Mouse (Mus musculus): ENCODE measurements at regions not wholly inside any gene's neighbourhood (a gene's known extent, or its start where the extent isn't known, plus 50 kb on each side); places are given as distances from the start of the nearest gene placed in this dataset.

- DNase-seq (ENCODE audit: low spot score in 2 of 2): no peak
These were observed 135.3 kb downstream of the Tmx1 start for GRCm38 (mm10) chr12:70588234-70588633.

DNA sequence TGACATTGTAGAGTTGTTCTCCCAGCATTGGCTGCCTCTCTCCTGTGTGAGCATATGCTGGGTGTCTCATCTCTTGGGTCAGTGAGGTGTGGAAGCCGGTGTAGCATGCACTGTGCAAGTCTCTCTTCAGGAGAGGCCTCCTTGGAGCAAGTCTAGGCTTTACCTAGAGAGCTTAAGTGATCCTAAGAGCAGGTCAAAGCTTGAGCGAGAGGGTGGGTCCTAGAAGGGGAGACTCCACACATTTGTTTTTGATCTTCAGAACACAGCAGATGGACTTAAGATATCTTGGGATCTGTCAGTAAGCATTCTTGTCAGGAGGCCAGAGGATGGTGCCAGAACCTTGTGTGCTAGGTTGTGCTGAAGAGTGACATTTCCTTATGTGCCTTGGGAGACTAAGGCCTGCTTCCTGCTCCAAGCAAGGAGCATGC, 136.4 kb downstream of the Tmx1 start:
- DNase-seq (ENCODE audit: low spot score in 2 of 2): no peak

- DNase-seq (ENCODE audit: low spot score in 2 of 2): no peak
These were observed 137.7 kb downstream of the Tmx1 start for GRCm38 (mm10) chr12:70590456-70591050.

- no peak for DNase-seq (ENCODE audit: low spot score in 2 of 2)
These were observed 139.9 kb downstream of the Tmx1 start for GRCm38 (mm10) chr12:70592821-70593220.

- DNase-seq (ENCODE audit: low spot score in 2 of 2): no peak
These were observed 145.4 kb downstream of the Tmx1 start for GRCm38 (mm10) chr12:70598211-70598701.

- no peak for DNase-seq (ENCODE audit: low spot score in 2 of 2)
These were observed 146.8 kb downstream of the Tmx1 start for GRCm38 (mm10) chr12:70599731-70600130.

DNA sequence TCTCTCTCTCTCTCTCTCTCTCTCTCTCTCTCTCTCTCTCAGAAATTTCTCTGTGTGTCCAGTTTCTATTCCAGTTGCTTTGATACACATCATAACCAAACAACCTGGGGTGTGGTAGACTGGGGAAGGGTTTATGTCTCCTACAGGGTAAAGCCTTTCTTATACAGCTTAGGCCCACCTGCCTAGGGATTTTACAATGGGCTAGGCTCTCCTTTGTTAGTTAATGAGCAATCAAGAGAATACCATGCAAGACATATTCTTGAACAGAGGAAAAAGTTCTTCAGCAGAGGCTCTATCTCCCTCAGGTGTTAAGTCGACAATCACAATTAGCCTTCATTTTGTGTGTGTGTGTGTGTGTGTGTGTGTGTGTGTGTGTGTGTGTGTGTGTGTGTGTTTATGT, 151.0 kb downstream of the Tmx1 start:
- no peak for DNase-seq (ENCODE audit: low spot score in 2 of 2)

- no peak for DNase-seq (ENCODE audit: low spot score in 2 of 2)
These were observed 155.8 kb downstream of the Tmx1 start for GRCm38 (mm10) chr12:70608672-70609071.

DNA sequence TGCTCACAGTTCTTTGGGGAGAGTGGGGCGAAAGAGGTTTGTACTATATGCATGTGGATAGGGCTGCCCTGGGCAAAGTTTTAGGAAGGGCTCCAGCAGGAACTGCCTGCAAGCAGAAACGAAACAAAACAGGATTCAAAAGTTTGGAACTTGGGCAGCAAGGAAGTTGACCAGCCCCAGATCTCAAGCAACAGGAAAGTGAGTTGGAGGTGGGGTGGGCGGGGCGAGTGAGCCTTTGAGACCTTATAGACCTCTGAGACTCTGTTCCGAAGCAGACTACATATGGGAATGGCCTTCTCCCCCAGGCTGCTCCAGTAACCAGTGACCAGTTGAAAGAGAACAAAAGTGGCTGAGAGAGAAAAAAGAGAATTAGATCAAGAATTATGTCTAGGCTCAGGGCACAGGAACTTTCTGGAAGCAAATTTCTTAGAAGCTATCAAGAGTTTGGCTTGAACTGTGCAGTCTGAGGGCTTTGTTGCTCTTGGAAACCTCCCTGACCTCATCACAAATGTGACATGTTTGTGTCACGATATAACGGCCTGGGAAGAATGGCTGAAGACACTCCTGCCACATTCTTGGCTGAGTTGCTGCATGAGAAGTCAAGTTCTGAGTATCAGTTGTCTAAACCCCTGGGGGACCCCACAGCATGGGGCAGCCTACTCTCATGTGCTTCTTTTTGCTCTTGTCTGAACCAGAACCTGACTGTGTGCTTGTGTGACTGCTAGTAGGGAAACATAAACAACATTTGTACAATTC, 156.4 kb downstream of the Tmx1 start:
- no peak for DNase-seq (ENCODE audit: low spot score in 2 of 2)

- DNase-seq (ENCODE audit: low spot score in 2 of 2): no peak
These were observed 159.0 kb downstream of the Tmx1 start for GRCm38 (mm10) chr12:70611891-70612290.

GRCm38 (mm10) chr12:70613244-70613643, 160.3 kb downstream of the Tmx1 start:
- no peak for DNase-seq (ENCODE audit: low spot score in 2 of 2)

- no peak for DNase-seq (ENCODE audit: low spot score in 2 of 2)
These were observed 161.2 kb downstream of the Tmx1 start for GRCm38 (mm10) chr12:70614101-70614500.

- DNase-seq (ENCODE audit: low spot score in 2 of 2): no peak
These were observed 161.8 kb downstream of the Tmx1 start for GRCm38 (mm10) chr12:70614686-70615085.

DNA sequence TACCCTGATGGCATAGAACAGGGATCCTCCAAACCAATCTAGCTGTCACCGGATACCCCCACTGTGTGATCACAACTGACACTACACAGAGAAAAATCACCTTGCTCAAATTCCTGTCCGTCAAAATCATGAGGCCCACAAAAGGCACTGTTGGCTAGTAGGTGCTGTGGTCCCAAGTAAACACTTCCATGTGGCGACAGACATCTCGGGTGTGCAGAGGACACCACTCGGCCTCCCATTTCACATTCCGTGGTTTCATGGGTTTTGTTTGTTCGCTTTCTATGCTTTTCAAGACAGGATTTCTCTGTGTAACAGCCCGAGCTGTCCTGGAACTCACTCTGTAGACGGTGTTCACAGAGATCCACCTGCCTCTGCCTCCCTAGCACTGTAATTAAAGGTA, 162.2 kb downstream of the Tmx1 start:
- no peak for DNase-seq (ENCODE audit: low spot score in 2 of 2)

- no peak for DNase-seq (ENCODE audit: low spot score in 2 of 2)
These were observed 163.2 kb downstream of the Tmx1 start for GRCm38 (mm10) chr12:70616049-70616448.

GRCm38 (mm10) chr12:70616487-70616886, 163.6 kb downstream of the Tmx1 start:
- DNase-seq (ENCODE audit: low spot score in 2 of 2): no peak

DNA sequence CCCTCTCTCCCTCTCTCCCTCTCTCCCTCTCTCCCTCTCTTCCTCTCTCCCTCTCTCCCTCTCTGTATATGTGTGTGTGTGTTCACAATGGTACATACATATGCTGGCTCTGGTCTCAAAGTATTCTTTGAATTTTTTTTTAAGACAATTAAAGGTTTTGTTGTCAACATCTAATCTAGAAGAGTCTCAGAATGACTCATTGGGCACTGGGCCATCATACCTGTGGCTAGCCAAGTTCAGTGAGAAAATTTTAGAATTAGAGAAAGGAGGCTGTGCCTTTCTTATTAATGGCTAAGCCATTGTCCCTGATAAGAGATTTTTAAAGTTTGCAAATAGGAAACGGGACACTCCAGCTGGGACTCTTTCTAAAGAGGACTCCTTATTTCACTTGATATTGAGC, 164.1 kb downstream of the Tmx1 start:
- no peak for DNase-seq (ENCODE audit: low spot score in 2 of 2)

DNA sequence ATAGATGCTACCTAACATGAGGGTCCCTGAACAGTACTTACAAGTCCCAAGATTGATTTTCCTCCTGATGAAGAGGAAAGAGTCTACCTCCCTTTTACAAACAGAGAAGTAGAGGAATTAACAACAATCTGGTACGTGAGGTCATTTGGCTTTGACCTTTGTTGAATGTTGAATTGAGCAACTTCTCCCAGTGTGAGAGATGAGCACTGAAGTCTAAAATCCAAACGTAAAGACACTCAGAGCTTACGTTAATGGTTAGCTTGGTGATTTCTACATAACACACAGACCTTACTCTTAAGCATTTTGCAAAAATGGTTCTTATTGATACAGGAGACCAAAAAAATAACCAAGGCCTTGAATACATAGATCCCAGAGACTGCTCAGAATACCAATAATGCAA, 165.1 kb downstream of the Tmx1 start:
- DNase-seq (ENCODE audit: low spot score in 2 of 2): no peak

DNA sequence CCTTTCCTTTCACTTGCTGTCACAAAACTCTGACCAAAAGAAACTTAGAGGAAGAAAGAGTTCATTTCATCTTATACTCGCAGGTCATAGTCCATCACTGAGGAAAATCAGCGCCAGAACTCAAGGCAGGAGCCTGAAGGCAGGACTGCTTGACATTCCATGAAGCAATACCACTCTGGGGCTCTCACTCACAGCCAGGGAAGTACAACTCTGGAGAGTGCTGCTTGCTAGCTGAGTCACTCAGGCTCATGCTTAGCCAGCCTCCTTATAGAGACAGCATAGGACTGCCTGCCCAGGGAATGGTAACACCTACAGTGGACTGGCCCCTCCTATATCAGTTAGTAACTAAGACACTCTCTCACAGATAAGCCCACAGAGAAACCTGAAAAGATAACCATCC, 166.5 kb downstream of the Tmx1 start:
- no peak for DNase-seq (ENCODE audit: low spot score in 2 of 2)

GRCm38 (mm10) chr12:70622019-70622418, 169.1 kb downstream of the Tmx1 start:
- DNase-seq (ENCODE audit: low spot score in 2 of 2): no peak

DNA sequence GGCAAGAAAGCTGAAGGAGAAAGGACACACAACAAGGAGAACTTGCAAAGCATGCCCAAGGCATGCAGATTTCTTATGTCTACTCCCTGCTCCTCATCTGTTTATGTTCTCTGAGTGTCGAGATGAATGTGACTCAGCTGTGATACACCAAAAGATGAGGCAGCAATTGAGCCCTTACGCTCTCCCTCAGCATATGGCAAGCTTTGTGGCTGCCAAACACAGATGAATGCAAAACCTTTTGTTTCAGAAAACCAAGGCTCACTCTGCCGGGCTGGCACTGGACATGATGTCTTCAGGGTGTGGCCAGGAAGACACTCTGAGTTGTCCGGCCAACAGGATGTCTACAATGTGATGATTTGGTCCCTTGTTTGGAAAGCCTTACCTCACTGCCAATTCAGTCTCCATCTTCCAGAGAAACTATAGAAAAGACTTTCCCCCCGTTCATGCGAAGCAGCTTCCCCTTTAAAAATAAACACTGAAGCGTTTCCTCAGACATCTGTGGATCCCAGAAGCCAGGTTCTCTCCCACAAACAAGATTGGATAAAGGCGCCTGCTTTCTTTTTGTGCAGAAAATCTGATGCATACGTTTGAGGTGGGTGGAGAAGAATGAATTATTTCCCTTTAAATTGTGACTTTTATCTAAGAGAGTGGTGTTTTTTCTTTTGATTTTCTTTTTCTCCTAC, 171.5 kb downstream of the Tmx1 start:
- DNase-seq (ENCODE audit: low spot score in 2 of 2): no peak

DNA sequence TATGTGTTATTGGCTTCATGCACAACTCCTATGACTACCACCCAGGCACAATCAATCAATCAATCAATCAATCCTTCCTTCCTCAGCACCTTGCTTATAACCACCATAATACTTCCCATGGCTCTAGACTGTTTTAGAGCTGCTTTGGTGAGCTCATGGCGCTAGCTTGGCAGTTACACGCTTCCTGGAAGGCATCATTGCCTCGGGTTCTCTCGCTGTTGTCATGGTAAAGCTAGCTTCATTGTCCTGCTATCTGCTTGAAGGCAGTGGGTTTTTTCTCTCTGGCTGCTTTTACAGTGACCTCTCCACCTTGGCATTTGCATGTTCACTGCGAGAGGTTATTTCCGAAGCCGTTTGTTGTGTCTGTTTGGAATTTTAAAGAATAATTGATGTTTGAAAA, 174.7 kb downstream of the Tmx1 start:
- no peak for DNase-seq (ENCODE audit: low spot score in 2 of 2)

Measured in adrenal gland, postnatal 4 days (tissue).